Mouse (Mus musculus) splenic B cell, adult 2 months (primary cell): ENCODE measurements at regions not wholly inside any gene's neighbourhood (a gene's known extent, or its start where the extent isn't known, plus 50 kb on each side); places are given as distances from the start of the nearest gene placed in this dataset.

Source experiments
- DNase-seq: peaks from one replicate; pipeline ENCODE4 v3.0.0-alpha.2; 2011; ENCODE audit warnings: low read depth, low spot score
- H3K27me3 ChIP-seq: 2 replicates; pipeline ENCODE4 v1.6.1; 2012; ENCODE audit warnings: mild to moderate bottlenecking, low read length, moderate library complexity, mixed read lengths; ENCODE audit not compliant: control insufficient read depth, poor library complexity, insufficient read depth, severe bottlenecking
- H3K36me3 ChIP-seq: 2 replicates; pipeline ENCODE4 v1.6.1; 2012; ENCODE audit warnings: mild to moderate bottlenecking, low read length, moderate library complexity, mixed read lengths; ENCODE audit not compliant: control insufficient read depth, poor library complexity, insufficient read depth, severe bottlenecking

GRCm38 (mm10) chr13:118193951-118194696 lies 192.3 kb upstream of the B430218F22Rik start:
- Histone ChIP-seq H3K36me3 (no peaks in the 10 kb centered on the region), H3K27me3 (no peaks in the 10 kb centered on the region)
- DNase-seq = no peak

GRCm38 (mm10) chr13:118208146-118208545 lies 178.3 kb upstream of the B430218F22Rik start:
- H3K36me3 ChIP-seq = no peaks in the 10 kb centered on the region
- DNase-seq = no peak
- no peaks in the 10 kb centered on the region for H3K27me3 ChIP-seq

- peak; percentile 36 for DNase-seq
- H3K36me3 ChIP-seq = no peaks in the 10 kb centered on the region
- H3K27me3 ChIP-seq = no peaks in the 10 kb centered on the region
These were observed 159.1 kb upstream of the B430218F22Rik start for GRCm38 (mm10) chr13:118227354-118227753.

- H3K36me3 ChIP-seq = no peaks in the 10 kb centered on the region
- DNase-seq = no peak
These were observed 148.5 kb upstream of the B430218F22Rik start for GRCm38 (mm10) chr13:118237968-118238367.

GRCm38 (mm10) chr13:118244680-118245079 lies 141.8 kb upstream of the B430218F22Rik start:
- no peak for DNase-seq
- no peaks in the 10 kb centered on the region for H3K27me3 ChIP-seq
- H3K36me3 ChIP-seq = no peaks in the 10 kb centered on the region

More at GRCm38 (mm10) chr13:118237968-118238367, 148.5 kb upstream of the B430218F22Rik start:
- no peaks in the 10 kb centered on the region for H3K27me3 ChIP-seq

GRCm38 (mm10) chr13:118245546-118245945 lies 140.9 kb upstream of the B430218F22Rik start:
- H3K27me3 ChIP-seq = no peaks in the 10 kb centered on the region
- H3K36me3 ChIP-seq = no peaks in the 10 kb centered on the region
- no peak for DNase-seq

GRCm38 (mm10) chr13:118259606-118260005 lies 126.8 kb upstream of the B430218F22Rik start:
- H3K36me3 ChIP-seq = no peaks in the 10 kb centered on the region
- no peaks in the 10 kb centered on the region for H3K27me3 ChIP-seq
- DNase-seq = no peak

- Histone ChIP-seq H3K27me3 (no peaks in the 10 kb centered on the region), H3K36me3 (no peaks in the 10 kb centered on the region)
- DNase-seq = no peak
These were observed 123.5 kb upstream of the B430218F22Rik start for GRCm38 (mm10) chr13:118262971-118263370.

GRCm38 (mm10) chr13:118265763-118266520 lies 120.5 kb upstream of the B430218F22Rik start:
- Histone ChIP-seq H3K27me3 (no peaks in the 10 kb centered on the region), H3K36me3 (no peaks in the 10 kb centered on the region)
- DNase-seq = no peak

- no peaks in the 10 kb centered on the region for H3K27me3 ChIP-seq
- no peaks in the 10 kb centered on the region for H3K36me3 ChIP-seq
- DNase-seq = no peak
These were observed 113.5 kb upstream of the B430218F22Rik start for GRCm38 (mm10) chr13:118272904-118273303.

GRCm38 (mm10) chr13:118280956-118281355 lies 105.5 kb upstream of the B430218F22Rik start:
- no peaks in the 10 kb centered on the region for H3K27me3 ChIP-seq
- H3K36me3 ChIP-seq = no peaks in the 10 kb centered on the region
- no peak for DNase-seq

GRCm38 (mm10) chr13:118293728-118294127 lies 92.7 kb upstream of the B430218F22Rik start:
- DNase-seq = no peak
- no peaks in the 10 kb centered on the region for H3K27me3 ChIP-seq
- H3K36me3 ChIP-seq = no peaks in the 10 kb centered on the region

- no peak for DNase-seq
- no peaks in the 10 kb centered on the region for H3K27me3 ChIP-seq
- H3K36me3 ChIP-seq = no peaks in the 10 kb centered on the region
These were observed 76.3 kb upstream of the B430218F22Rik start for GRCm38 (mm10) chr13:118310080-118310479.

- no peak for DNase-seq
- Histone ChIP-seq H3K27me3 (no peaks in the 10 kb centered on the region), H3K36me3 (no peaks in the 10 kb centered on the region)
These were observed 72.8 kb upstream of the B430218F22Rik start for GRCm38 (mm10) chr13:118313676-118314075.
